Mouse (Mus musculus) heart, adult 8-10 months (tissue): ENCODE data around the gene Pkm. TPM values are rescaled to one million over a fixed set of nuclear protein-coding genes. Genes with fewer than 3 reads are reported as not detected.

Experiments used
- DNase-seq: peaks from one replicate; pipeline ENCODE4 v3.0.0; 2022; ENCODE audit warnings: low spot score
- total RNA-seq, 4 experiments: library from RNA; stranded (reverse); gene quantifications; 2 replicates each; pipeline ENCODE4 v1.2.4; 2022

The Pkm gene
- total RNA-seq, 4 experiments from 2014 or later: 1,114 to 1,272 (median 1,167) TPM

DNA sequence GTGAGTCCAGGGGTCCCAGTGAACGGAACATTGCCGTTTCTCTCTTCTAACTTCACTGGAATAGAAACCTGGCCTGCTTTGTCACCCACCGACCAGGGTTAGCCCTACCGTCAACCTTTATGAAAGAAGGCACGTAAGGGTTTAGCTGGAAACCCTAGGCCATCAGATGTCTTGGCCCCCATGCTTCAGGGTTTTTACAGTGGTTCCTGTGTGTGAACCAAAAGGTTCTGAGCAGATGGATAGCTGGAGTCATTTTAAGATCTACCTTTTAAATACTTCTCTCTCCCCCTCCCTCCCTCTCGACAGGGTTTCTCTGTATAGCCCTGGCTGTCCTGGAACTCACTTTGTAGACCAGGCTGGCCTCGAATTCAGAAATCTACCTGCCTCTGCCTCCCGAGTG lies 9.8 kb downstream of the Pkm start:
- DNase-seq: no peak

DNA sequence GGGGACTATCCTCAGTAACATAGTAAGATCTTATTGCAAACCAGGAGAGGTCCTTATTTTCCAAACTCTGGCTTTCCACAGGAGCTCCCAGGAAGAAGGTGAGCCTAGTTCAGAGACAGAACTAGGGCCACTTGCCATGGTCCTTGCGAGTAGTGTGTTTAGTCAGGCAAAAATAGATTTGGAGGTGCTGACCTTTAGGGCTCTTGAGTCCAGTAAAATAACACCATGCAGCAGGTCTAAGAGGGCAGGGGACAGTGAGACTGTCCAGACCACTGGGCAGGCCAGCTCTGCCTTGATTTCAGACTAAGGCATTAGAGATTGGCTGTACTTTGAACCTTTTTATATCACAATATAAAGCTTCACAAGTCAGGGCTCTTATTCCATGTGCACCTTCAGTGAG lies 10.6 kb downstream of the Pkm start:
- DNase-seq: no peak

DNA sequence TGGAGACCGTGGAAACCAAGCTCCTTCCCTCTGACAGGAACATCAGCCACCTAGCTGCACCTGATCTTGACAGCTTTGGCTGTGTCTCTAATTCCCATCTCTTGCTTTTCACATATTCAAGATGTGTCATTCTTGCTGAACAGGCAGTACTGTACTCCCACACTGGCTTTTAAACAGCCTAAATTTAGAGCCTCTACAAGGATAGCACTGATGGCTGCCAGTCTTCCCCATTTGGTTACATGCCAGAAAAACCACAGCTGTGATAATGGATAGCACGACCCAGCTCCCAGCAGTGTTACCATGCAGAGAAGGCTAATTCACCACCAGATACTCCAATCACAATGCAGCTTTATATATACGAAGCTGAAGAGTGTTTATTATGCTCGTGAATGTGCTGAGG lies 11.1 kb downstream of the Pkm start:
- DNase-seq: peak; percentile 52

DNA sequence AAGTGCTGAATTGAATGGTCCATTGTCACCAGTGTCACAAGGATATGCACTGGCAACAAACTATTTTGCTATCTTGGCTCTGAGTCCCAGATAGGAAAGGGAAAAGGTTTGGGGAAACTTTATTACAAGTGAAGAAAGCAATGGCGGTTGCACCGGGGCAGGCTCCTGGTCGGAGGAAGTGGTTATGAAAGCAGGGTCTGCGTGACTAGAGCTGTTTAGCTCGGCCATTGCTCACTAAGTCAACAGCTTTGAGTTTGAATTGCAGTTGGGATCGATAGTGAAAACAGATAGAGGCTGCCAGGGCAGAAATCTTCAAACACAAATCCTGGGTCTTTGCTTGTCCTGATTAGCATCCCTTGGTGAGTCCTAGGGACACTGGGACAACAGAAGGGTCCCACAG lies 11.7 kb downstream of the Pkm start:
- DNase-seq: no peak

DNA sequence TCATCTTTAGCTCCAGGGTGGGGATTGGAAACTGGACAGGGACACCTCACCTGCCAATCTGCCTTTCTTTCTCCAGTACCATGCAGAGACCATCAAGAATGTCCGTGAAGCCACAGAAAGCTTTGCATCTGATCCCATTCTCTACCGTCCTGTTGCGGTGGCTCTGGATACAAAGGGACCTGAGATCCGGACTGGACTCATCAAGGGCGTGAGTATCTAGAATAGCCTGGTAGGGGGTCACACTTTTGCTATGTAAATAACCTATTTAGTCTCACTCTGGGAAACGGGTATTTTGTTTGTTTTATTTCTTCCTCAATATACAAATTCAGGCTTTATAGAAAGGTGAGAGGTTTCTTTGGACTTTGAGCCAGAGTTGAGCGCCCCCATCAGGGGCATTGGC lies 12.3 kb downstream of the Pkm start:
- no peak for DNase-seq

DNA sequence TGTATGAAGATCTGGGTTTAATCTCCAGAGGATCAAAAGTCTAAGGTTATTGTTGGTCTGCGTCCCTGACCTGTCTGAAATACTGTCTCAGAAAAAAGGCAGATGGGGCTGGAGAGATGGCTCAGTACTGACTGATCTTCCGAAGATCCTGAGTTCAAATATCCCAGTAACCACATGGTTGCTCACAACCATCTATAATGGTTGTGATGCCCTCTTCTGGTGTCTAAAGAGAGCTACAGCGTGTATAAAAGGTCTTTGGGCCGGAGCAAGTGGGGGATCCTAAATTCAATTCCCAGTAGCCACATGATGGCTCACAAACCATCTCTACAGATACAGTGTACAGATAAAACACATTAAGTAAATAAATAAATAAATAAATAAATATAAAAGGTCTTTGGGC lies 13.0 kb downstream of the Pkm start:
- DNase-seq: no peak

DNA sequence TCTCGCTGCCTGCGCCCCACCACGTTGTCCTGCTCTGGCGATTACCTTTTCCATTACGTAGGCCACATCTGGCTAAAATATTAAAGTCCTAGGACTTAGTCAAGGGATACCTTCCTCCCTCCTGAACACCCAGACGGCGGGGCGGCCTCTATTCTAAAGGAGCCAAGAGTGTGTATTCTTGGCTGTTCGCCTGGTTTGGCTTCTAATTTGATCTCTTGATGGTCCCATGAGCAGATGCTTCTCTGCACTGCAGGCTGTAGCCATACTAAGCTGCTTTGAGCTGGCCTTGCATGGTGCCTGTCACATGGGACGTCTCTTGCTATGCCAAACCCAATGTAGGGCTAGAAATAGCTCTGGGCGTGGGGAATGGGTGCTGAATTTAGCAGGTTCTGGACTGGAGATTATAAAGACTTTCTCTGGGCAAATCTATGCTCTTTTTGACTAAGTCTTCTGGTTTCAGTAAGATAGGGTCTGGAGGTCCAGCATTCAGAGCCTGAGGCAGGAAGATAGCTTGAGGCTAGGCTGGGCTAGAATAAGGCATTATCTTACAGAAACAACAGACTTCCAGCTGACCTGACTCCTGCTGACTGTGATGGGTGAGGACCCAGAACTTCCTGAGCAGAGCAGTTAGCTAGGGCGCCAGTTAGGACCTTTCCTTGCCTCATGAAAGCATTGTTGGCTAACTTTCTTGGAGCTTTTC lies 16.2 kb downstream of the Pkm start:
- DNase-seq: peak; percentile 76

DNA sequence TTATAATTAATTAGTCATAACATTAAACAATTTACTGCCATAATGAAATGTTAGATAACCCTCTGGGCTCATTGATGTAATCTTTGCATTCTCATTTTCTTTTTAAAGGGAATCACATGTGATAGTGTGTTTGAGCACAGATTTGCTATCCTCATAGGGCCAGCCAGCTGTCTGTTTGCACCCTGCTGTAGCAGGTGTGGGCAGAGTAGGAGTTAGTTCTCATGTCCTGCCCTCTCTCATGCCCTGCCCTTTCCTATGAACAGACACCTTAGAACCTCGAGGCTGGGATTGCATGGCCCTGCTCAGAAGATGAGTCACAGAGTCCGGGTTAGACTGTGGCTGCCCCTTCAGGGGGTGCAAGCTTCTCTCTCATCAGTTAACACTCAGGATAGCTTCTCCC lies 17.3 kb downstream of the Pkm start:
- no peak for DNase-seq

DNA sequence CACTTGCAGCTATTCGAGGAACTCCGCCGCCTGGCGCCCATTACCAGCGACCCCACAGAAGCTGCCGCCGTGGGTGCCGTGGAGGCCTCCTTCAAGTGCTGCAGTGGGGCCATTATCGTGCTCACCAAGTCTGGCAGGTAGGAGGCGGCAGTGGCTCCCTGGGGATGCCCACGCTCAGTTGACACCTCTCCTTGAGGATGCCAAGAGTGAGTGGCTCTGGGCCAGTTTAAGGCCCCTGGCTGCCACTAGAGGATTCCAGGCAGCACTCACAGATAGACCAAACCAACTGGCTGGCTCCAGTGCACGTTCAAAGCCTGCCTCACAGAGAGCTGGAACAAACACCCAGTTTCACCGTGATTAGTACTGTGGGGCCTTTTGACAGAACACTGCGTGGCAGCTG lies 19.4 kb downstream of the Pkm start:
- no peak for DNase-seq

DNA sequence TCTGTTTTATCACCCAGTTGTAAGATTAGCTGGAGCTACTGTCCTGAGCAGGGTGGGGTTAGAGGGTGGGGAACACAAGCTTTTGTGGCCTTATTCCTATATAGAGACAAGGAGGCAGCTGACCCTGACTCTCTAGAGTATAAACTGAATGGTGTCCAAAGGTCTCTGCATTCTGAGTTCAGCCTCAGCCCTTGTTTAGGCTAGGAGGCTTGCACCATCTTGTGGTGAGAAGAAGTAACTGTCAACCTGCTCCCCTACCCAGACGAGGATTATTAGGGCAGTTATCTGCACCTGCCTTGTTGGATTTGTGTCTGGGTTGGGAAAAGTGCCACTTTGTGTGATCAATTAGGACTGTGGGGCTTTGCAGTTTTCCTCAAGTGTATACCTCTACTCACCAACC lies 22.1 kb downstream of the Pkm start:
- no peak for DNase-seq

DNA sequence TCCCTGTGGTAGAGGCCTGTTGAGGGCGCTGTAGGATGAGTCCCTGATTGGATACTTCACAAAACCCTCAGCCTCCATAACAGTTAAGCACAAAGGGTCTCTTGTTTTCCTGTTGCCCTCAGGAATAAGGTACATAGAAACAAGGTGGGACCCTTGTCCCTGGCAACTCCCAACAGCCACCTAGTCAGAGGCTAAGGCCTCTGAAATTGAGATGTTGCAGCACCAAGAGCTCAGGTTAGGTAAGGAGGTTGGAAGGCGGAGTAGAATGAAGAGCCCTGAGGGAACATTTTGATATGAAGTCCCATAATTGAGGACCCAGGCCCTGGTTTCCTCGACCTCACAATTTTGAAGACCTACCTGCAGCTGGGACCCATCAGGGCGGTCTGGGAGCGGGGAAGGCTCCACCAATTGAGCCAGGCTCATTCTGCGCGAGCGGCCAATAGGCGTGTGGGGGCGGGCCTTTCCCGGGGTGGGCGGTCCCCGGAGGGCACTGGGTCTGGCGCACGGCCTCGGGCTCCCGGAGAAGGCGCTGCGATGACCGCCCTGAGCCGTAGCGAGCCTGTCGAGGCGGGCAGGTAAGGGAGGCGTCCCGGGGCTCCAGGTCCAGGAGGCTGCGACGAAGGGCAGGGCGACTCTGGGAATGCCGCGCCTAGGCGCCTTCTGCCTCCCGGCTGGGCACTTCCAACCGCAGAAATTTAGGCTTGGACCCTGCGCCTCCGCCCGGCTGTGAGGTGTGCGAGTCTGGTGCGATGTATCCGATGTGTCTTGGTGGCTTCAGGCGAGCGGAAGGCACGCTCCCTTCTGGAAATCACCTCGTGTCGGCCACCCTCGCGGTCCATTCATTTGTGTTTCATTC lies 23.7 kb downstream of the Pkm start, which contains the start of gene Gramd2:
TSS of gene Gramd2 (plus strand) at position 467 of the 856 bp plus-strand sequence.
- peak; percentile 55 for DNase-seq

DNA sequence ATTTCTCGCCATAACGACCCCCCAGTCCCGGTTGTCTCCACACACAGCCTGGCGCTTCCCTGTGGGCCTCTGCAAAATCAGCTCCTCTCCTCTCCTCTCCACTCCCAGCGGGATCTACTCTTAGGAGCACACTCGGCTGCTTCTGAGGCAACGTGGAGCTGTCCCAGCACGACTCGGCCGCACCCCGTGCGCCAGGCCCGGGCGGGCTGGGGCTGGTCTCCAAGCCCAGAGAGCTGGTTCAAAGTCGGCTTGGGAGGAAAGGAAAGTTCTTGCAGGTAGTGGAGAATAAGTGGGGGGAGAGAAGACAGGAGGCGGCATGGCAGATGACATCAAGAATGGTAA lies 24.3 kb downstream of the Pkm start:
- DNase-seq: no peak

DNA sequence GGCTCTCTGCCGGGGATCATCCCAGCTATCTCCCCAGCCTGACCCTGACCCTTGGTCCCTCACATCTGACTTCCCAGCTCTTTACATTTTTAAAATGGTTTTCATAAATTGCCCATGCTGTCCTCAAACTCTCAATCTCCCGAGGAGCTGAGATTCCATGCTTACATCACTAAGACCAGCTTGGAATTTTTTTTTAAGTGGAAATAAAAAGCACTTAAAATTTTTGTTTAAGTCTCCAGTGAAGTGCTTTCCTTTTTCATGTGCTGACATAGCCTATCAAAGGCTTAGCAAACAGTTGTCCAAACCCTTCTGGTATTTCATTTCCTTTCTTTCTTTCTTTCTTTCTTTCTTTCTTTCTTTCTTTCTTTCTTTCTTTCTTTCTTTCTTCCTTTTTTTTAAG lies 27.9 kb downstream of the Pkm start:
- DNase-seq: no peak

DNA sequence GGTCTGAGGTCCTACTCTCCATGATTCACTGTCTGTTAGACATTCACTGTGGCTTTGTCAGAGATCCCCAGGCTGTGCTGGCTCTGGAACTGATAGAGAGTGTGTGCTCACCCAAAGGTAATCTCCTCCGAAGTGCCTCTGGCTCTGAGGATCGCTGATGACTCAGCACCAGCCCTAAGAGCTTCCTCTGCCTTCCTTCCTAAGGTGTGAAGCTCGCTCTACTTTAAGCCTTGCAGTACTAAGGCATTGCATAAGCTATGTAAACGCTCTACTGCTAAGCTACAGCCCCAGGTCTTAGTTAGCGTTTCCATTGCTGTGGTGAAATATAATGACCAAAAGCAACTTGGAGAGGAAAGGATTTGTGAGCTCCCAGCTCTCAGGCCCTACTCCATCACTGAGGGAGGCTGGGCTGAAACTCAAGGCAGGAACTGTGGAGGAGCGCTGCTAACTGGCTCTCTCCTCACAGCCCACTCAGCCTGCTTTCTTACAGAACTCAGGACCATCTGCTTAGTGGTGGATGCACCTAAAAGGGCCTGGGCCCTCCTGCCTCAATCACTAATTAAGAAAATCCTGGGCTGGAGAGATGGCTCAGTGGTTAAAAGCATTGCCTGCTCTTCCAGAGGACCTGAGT lies 31.4 kb downstream of the Pkm start:
- DNase-seq: no peak

DNA sequence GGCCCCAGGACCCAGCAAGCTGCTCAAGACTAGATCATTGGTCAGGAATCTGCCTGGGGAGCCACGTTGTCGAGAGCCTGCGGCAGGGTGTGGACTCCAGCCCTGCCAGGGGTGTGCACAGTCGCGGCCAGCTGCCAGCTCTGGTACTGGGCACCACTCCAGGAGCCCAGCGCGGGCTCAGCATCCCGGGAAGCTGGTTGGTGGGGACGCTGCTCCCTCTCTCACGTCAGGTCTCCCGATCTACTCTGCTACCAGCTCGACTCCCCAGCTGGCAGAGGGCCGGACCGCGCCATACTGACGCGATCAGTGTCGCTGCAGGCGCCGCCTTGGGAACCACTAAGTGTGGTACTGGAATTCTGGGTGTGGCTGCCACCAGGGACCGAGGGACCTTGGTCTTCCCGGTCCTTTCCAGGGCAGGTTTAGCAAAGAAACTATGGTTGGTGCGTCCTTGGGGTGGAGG lies 35.5 kb downstream of the Pkm start:
- DNase-seq: peak; percentile 80

DNA sequence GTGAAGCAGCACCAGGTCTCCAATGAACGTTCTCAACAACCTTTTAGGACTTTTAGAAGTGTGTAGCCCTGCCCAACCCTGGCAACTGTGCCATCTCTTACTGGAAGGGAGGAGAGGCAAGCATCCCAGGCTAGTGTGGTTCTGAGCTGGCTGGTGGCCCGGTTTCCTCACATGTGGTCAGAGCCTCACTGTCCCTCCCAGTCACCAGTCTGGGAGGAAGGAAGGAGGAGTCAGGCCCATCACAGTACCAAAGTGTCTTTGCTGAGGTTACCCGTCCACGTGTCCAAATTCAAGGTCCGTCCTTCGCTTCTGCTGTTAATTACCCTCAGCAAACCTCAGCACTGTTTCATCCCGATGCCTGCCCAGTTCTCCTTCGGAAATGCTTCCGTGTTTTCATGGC lies 36.0 kb downstream of the Pkm start:
- no peak for DNase-seq

DNA sequence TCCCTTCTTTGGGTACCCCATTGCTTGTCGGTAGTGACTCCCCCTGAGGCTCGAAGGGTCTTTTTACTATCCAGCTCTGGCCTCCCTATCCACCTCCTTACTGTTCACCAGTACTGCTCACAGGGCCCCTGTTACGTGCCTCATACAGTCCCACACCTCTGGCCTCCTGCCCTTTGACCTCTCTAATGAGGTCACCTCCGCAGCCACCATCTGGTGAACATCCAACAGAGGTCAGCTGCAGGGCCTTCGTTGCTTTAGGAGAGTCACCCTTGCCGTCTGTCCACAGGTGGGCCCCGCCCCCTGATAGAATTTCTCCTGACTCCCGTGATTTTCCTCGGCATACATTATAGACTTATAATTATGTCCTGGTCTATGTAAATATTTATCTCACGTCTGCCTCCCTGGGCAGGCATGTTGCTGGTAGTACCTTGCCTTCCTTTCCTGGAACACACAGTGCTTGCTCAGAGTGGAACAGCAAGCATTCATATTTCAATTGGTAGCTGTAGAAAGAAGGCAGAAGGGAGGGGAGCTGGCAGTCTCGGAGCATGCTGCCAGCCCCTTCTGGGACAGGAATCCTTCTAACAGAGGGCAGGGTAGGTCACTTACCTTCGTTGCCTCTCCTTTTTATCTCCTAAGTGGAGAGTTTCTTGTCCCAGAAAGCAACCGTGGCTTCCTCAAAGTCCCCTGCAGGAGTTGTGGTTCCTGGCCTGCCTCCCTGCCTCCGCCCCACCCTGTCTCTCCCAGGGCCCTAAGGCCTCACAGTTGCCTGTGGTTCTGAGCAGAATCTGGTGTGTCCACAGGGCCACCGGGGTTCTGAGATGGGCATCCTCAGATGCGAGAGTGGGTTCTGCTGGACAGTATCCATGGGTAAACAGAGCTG lies 38.6 kb downstream of the Pkm start:
- DNase-seq: no peak

DNA sequence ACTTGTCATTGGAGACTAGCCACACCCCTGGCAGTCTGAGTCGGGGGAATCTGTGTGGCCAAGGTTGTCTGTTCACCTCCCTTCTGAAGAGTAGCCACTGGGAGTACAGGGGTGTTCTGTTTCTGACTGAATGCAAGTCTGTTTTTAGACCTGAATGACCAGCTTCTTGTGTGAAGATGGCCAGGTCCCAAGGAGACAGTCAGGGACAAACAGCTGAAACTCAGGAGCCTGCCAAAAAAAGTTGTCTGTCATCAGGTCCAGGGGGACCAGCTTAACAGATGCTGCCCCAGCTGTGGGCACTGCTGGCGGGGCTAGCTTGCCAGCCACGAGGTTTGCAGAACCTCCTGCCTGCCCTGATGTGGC lies 39.3 kb downstream of the Pkm start:
- DNase-seq: no peak

DNA sequence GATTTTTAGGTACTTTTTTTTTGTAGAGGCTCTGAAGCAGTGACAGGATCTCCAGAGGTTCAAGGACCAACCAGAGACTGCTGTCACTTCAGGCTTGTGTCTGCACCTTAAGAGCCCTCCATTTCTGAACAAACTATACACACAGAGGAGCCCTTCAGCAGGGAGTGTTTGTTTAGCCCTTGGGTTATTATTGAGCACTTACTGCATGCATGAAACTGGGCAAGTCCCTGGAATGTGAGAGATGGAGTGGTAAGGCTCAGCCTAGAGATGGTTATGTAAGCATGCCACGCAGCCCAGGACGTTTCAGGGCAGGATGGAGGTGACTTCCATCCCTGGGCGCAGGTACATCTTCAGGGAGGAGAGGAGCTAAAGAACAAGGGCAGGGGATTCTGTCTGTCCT lies 40.2 kb downstream of the Pkm start:
- DNase-seq: no peak

DNA sequence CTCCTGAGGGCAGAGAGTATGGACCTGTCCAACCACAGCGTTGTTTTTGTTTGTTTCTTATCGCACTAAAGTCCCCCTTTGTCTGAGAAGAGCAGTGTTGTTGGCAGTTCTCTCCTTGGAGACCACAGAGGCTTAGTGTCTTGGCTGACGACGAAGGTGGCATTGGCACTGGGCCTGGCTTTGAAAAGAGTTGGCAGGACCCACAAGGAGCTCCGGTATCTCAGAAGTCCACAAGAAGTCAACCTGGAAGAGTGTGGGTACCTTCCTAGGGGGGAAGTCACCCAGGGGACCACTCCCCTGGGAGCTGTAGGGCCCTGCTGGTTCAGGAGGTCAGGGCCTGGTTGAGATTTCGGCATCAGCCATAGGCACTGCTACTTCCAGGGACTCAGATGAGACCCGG lies 44.9 kb downstream of the Pkm start:
- DNase-seq: no peak

DNA sequence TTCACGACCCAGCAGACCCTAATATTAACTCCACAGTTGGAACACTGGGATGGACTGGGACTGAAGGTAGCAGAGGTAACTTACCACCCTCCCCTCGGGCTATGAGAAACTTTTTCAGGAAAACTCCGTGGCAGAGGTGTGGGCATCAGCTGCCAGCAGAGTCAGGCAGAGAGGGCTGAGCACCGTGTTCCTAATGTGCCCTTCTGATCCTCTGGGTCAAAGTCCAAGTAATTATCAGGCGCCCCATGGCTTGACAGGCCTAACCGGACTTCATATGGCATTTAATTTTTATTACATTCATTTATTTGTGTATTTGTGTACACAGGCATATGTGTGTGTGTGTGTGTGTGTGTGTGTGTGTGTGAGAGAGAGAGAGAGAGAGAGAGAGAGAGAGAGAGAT lies 46.9 kb downstream of the Pkm start:
- no peak for DNase-seq
